Mouse (Mus musculus) hindbrain, embryonic 16.5 days (tissue): Measurements from ENCODE around the gene Lrrk2. TPM values are rescaled to one million over a fixed set of nuclear protein-coding genes. Genes with fewer than 3 reads are reported as not detected.

Experiments used
- ATAC-seq: fragments of 200-750 bp; cut with Nextera tagmentation; 2 replicates; pipeline ENCODE4 v1.8.0; 2017; ENCODE audit warnings: moderate TSS enrichment, moderate library complexity
- H3K27ac ChIP-seq: fragments of 300-500 bp; sonication (generic); 2 replicates; pipeline ENCODE4 v1.5.1; 2014; ENCODE audit warnings: low read depth, mild to moderate bottlenecking, control low read depth, low read length, moderate library complexity
- H3K27me3 ChIP-seq: fragments of 300-500 bp; sonication (generic); replicated peaks from 2 replicates; pipeline ENCODE4 v1.6.1; 2014; ENCODE audit warnings: low read length; ENCODE audit not compliant: control insufficient read depth, insufficient read depth
- H3K36me3 ChIP-seq: fragments of 300-500 bp; sonication (generic); 2 replicates; pipeline ENCODE4 v1.6.1; 2014; ENCODE audit warnings: mild to moderate bottlenecking, low read length, moderate library complexity, mixed read lengths; ENCODE audit not compliant: control insufficient read depth, insufficient read depth
- H3K4me1 ChIP-seq: fragments of 300-500 bp; sonication (generic); 2 replicates; pipeline ENCODE4 v1.6.1; 2014; ENCODE audit warnings: low read depth, low read length; ENCODE audit not compliant: control insufficient read depth, insufficient read depth
- H3K4me2 ChIP-seq: fragments of 300-500 bp; sonication (generic); 2 replicates; pipeline ENCODE4 v1.6.1; 2014; ENCODE audit warnings: mild to moderate bottlenecking, low read length, control low read depth, moderate library complexity
- H3K4me3 ChIP-seq: fragments of 300-500 bp; sonication (generic); 2 replicates; pipeline ENCODE4 v1.5.1; 2014; ENCODE audit warnings: mild to moderate bottlenecking, low read length, control low read depth, moderate library complexity
- H3K9ac ChIP-seq: fragments of 300-500 bp; sonication (generic); 2 replicates; pipeline ENCODE4 v1.6.1; 2014; ENCODE audit warnings: low read depth, mild to moderate bottlenecking, control low read depth, low read length, moderate library complexity
- H3K9me3 ChIP-seq: fragments of 300-500 bp; sonication (generic); 2 replicates; pipeline ENCODE4 v1.6.1; 2014; ENCODE audit warnings: mild to moderate bottlenecking, low read length, moderate library complexity; ENCODE audit not compliant: control insufficient read depth
- WGBS: fragments of 180-500 bp; shearing (Covaris S2); extraction: QIAGEN DNeasy Blood & Tissue Kit; methylation state at CpG from one replicate; pipeline ENCODE4 v1.1.7; 2014; 5-methylcytosine and 5-hydroxymethylcytosine counted together
- polyA plus RNA-seq: library from polyadenylated mRNA; unstranded; fragments of >200 nt; fragmentation: Nextera tagmentation; extraction: Ambion mirVana; gene quantifications from 2 replicates; pipeline ENCODE4 v1.2.1, GENCODE M21; 2015

The Lrrk2 gene
- 2.4 and 2.5 TPM in 2 replicates for polyA plus RNA-seq

- peaks cover 4% of the 10 kb centered on the region; the same call in 1 of the 2 replicates for H3K4me1 ChIP-seq
- peak within 1 kb of the TSS; percentile 61 for H3K27ac ChIP-seq
- H3K4me3 ChIP-seq: peak within 1 kb of the TSS; percentile 54
- 3% methylated on average over 40 of the region's 40 CpGs for WGBS
- no peaks in the 10 kb centered on the region for H3K27me3 ChIP-seq
- H3K36me3 ChIP-seq: no peaks in the 10 kb centered on the region
- H3K4me2 ChIP-seq: peak within 1 kb of the TSS; percentile 73
- ATAC-seq: peak; percentile 100
- no peaks in the 10 kb centered on the region for H3K9me3 ChIP-seq
- H3K9ac ChIP-seq: peak within 1 kb of the TSS; percentile 75
Observed at GRCm38 (mm10) chr15:91672645-91673568, at the start of gene Lrrk2. Gene Lrrk2, plus strand, starts transcription at chr15:91673175.

DNA sequence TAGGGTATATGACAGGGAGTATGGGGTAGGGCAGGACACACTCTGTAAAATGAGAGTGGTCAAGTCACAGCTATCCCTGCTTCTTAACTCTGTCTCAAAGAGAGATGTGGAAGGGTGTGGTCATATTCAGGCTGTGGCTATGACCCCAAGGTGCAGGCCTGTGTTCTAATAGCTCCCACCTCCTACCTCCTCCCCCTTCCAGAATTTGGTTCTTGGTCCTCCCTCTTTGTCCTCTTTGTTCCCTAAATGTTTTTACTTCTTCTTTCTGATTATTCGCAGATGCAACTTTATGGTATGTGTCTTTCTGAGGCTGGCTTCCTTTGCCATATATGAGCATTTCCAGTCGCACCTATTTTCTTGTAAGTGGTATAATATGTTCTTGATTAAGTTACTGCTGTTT, 48.5 kb upstream of the Lrrk2 start:
- no peaks in the 10 kb centered on the region for H3K9me3 ChIP-seq
- no peaks in the 10 kb centered on the region for H3K36me3 ChIP-seq
- H3K9ac ChIP-seq: no peak overlapping the region
- no peaks in the 10 kb centered on the region for H3K27me3 ChIP-seq
- ATAC-seq: no peak
- 94% methylated on average over 2 of the region's 2 CpGs for WGBS
- H3K27ac ChIP-seq: no peak overlapping the region
- no peaks in the 10 kb centered on the region for H3K4me1 ChIP-seq
- no peak overlapping the region for H3K4me3 ChIP-seq
- H3K4me2 ChIP-seq: no peak overlapping the region

- no peak for ATAC-seq
- WGBS: 77% methylated on average over 3 of the region's 3 CpGs
- no peak overlapping the region for H3K4me2 ChIP-seq
- H3K4me1 ChIP-seq: no peaks in the 10 kb centered on the region
- no peaks in the 10 kb centered on the region for H3K27me3 ChIP-seq
- no peaks in the 10 kb centered on the region for H3K36me3 ChIP-seq
- H3K9me3 ChIP-seq: no peaks in the 10 kb centered on the region
- H3K27ac ChIP-seq: no peak overlapping the region
- no peak overlapping the region for H3K4me3 ChIP-seq
- H3K9ac ChIP-seq: no peak overlapping the region
Observed at GRCm38 (mm10) chr15:91629137-91629536, 43.8 kb upstream of the Lrrk2 start.

GRCm38 (mm10) chr15:91632473-91632872, 40.5 kb upstream of the Lrrk2 start:
- Histone ChIP-seq H3K27me3 (no peaks in the 10 kb centered on the region), H3K4me3 (no peak overlapping the region), H3K36me3 (no peaks in the 10 kb centered on the region), H3K9me3 (no peaks in the 10 kb centered on the region), H3K4me2 (no peak overlapping the region), H3K4me1 (no peaks in the 10 kb centered on the region), H3K9ac (no peak overlapping the region), H3K27ac (no peak overlapping the region)
- WGBS: 88% methylated on average over 4 of the region's 4 CpGs
- no peak for ATAC-seq

GRCm38 (mm10) chr15:91633051-91633450, 39.9 kb upstream of the Lrrk2 start:
- no peaks in the 10 kb centered on the region for H3K27me3 ChIP-seq
- no peaks in the 10 kb centered on the region for H3K4me1 ChIP-seq
- H3K27ac ChIP-seq: no peak overlapping the region
- no peak overlapping the region for H3K4me2 ChIP-seq
- H3K4me3 ChIP-seq: no peak overlapping the region
- H3K9me3 ChIP-seq: no peaks in the 10 kb centered on the region
- ATAC-seq: no peak
- no peaks in the 10 kb centered on the region for H3K36me3 ChIP-seq
- 84% methylated on average over 9 of the region's 9 CpGs for WGBS
- no peak overlapping the region for H3K9ac ChIP-seq

DNA sequence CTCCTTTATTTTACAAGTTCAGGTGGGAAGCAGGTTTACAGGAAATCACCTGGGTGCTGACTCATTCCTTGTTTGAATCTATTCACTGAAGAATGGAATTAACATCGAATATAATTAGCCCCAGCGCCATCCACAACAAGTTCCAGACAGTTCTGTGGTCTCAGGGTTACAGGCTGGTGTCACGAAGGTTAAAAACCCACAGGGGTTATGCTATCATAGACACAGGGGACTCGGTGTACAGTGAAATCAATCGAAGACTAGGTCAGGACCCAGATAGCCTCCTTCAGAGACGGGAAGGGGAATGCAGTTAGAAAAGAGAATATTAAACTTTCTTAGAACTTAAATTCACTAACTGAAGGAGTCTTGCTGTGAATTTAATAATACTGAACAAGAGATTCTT, 39.2 kb upstream of the Lrrk2 start:
- Histone ChIP-seq H3K4me2 (no peak overlapping the region), H3K36me3 (no peaks in the 10 kb centered on the region), H3K4me1 (no peaks in the 10 kb centered on the region), H3K27ac (no peak overlapping the region), H3K4me3 (no peak overlapping the region), H3K9ac (no peak overlapping the region), H3K9me3 (no peaks in the 10 kb centered on the region), H3K27me3 (no peaks in the 10 kb centered on the region)
- 67% methylated on average over 6 of the region's 6 CpGs for whole genome bisulfite sequencing
- ATAC-seq: no peak

GRCm38 (mm10) chr15:91634236-91634635, 38.7 kb upstream of the Lrrk2 start:
- Histone ChIP-seq H3K4me2 (no peak overlapping the region), H3K4me1 (no peaks in the 10 kb centered on the region), H3K4me3 (no peak overlapping the region), H3K9me3 (no peaks in the 10 kb centered on the region), H3K9ac (no peak overlapping the region), H3K27ac (no peak overlapping the region), H3K27me3 (no peaks in the 10 kb centered on the region), H3K36me3 (no peaks in the 10 kb centered on the region)
- no peak for ATAC-seq
- 80% methylated on average over 8 of the region's 8 CpGs for WGBS

DNA sequence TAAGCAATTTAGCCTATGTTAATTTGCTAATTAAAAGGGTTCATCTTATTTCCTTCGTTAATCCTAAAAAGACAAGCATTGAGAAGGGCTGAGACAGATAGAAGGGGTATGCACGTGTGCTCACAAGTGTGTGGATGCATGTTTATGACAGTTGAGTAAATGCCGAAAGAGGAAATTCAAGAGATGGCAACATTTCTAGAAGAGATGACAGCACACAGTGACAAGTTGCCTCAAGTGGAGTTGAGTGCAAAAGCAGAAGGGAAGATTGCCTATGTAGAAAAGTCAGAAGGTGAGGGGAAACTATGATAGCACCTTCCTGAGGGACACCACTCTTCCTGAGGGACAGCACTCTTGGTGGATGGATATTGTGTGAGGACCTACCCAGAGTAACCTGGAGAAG, 31.3 kb upstream of the Lrrk2 start:
- Histone ChIP-seq H3K9me3 (no peaks in the 10 kb centered on the region), H3K4me1 (no peaks in the 10 kb centered on the region), H3K27me3 (no peaks in the 10 kb centered on the region), H3K9ac (no peak overlapping the region), H3K4me3 (no peak overlapping the region), H3K27ac (no peak overlapping the region), H3K36me3 (no peaks in the 10 kb centered on the region), H3K4me2 (no peak overlapping the region)
- ATAC-seq: no peak
- 80% methylated on average over 3 of the region's 3 CpGs for WGBS

DNA sequence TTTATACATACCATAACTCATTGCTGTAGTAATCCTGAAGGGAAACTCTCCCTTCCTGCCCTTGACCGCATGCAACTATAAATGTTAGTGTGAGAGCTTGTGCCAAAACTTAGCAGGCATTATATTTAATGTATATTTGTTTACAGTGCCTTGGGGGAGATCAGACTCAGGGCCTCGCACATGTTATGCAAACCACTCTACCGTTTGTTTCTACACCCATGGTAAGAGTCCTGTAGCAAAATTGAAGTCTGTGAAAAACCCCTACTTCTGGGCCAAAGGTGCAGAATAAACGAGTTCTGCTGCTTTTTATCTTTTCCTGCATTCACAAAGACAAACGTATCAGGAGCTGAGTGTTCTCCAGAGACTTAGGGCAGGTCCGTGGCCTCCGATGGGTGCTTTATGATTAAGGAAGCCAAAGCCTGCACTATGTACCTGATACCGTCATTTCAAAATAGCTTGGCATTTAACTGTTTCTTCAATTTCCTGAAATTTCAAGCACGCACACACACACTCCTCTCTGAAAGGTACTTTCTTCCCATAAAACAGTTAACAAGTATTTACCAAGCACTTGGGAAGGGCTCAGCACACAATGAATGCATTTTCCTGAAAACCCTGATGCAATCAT, 30.2 kb upstream of the Lrrk2 start:
- H3K4me2 ChIP-seq: no peak overlapping the region
- no peaks in the 10 kb centered on the region for H3K27me3 ChIP-seq
- ATAC-seq: no peak
- no peak overlapping the region for H3K9ac ChIP-seq
- H3K27ac ChIP-seq: no peak overlapping the region
- 86% methylated on average over 9 of the region's 9 CpGs for WGBS
- H3K4me1 ChIP-seq: no peaks in the 10 kb centered on the region
- no peaks in the 10 kb centered on the region for H3K9me3 ChIP-seq
- H3K36me3 ChIP-seq: no peaks in the 10 kb centered on the region
- H3K4me3 ChIP-seq: no peak overlapping the region
